Mouse (Mus musculus): ENCODE results near the gene Cabin1. TPM values are rescaled to one million over a fixed set of nuclear protein-coding genes. Genes with fewer than 3 reads are reported as not detected.

The Cabin1 gene
- polyA plus RNA-seq, 1 experiment, result 56.6 TPM

DNA sequence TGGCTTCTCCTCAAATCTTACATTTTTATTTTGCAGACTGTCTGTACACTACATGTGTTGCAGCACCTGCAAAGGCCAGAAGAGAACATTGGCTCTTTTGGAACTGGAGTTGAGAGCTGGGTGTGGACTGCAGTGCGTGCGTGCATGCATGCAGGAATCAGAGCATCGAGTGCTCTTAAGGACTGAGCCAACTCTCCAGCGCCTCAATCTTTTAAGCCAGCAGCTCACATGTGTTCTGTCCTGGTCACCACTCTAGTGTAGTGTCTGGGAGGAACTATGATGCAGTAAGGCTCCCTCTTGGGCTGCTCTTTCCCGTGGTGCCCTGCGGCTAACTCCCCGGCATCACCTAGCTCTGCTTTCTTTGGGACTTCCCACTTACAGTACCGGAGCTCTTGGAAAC lies 118.5 kb downstream of the Cabin1 start:
- TF ChIP-seq CTCF (IDR thresholded peaks at IDR 0.05; ENCODE audit: borderline replicate concordance, extremely low read depth, insufficient read depth, insufficient read length) (no peak), POLR2A (IDR thresholded peaks at IDR 0.05; ENCODE audit: borderline replicate concordance, extremely low read depth, insufficient read depth, insufficient read length, poor library complexity, severe bottlenecking) (no peak)
- DNase-seq (ENCODE audit: low read depth), result no peak

GRCm38 (mm10) chr10:75643741-75644343 lies 120.3 kb downstream of the Cabin1 start, which contains the start of gene Susd2:
Susd2 (minus strand) TSS chr10:75644008.
- no peak for TF ChIP-seq POLR2A (IDR thresholded peaks at IDR 0.05; ENCODE audit: borderline replicate concordance, extremely low read depth, insufficient read depth, insufficient read length, poor library complexity, severe bottlenecking)
- no peak for TF ChIP-seq CTCF (IDR thresholded peaks at IDR 0.05; ENCODE audit: borderline replicate concordance, extremely low read depth, insufficient read depth, insufficient read length)
- peak; percentile 67 for DNase-seq (ENCODE audit: low read depth)

DNA sequence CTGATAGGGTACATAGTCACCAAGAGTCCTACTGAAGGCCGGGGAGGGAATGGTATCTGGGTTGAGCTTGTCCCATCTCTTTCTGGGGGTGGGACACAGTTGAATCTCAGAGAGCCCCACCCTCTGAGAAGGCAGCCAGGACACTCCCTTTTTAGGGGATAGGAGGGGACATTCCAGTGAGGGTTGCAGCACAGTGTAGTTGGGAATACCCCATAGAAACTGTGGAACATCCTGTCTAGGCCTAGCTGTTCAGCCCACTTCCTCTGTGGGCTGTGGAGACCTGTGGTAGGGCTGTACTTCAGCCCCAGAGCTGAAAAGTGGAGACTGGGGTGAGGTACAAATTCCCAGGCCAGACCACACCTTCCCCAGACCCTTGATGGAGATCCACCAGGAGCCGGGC lies 121.2 kb downstream of the Cabin1 start:
- no peak for TF ChIP-seq CTCF (IDR thresholded peaks at IDR 0.05; ENCODE audit: borderline replicate concordance, extremely low read depth, insufficient read depth, insufficient read length)
- no peak for TF ChIP-seq POLR2A (IDR thresholded peaks at IDR 0.05; ENCODE audit: borderline replicate concordance, extremely low read depth, insufficient read depth, insufficient read length, poor library complexity, severe bottlenecking)
- no peak for DNase-seq (ENCODE audit: low read depth)

- DNase-seq (ENCODE audit: low read depth), result no peak
- TF ChIP-seq POLR2A (IDR thresholded peaks at IDR 0.05; ENCODE audit: borderline replicate concordance, extremely low read depth, insufficient read depth, insufficient read length, poor library complexity, severe bottlenecking), result no peak
- no peak for TF ChIP-seq CTCF (IDR thresholded peaks at IDR 0.05; ENCODE audit: borderline replicate concordance, extremely low read depth, insufficient read depth, insufficient read length)
These were observed 121.7 kb downstream of the Cabin1 start for GRCm38 (mm10) chr10:75642436-75642835.

DNA sequence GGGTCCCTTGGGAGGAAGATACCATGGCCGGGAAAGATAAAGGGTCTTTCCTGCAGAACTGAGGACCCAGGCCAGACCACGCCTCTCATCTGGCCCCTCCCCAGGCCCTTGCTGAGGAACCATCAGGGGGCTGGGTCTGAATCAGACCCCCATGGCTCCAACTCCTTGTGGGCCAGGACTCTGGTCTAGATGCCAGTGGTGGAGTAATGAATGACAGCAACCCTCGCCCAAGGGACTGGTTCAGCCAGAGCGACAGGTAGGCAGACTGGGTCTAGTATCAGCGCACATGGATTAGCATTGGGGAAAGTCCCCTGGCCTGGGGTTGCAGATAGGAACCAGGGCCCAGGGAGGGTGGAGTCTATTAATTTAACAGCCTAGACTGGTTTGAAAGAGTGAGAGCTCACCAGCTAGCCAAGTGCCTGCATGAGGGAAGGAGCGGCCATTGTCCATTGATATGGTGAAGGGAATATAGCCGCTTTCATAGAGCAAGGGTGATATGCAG lies 122.4 kb downstream of the Cabin1 start:
- DNase-seq (ENCODE audit: low read depth), result no peak
- TF ChIP-seq POLR2A (IDR thresholded peaks at IDR 0.05; ENCODE audit: borderline replicate concordance, extremely low read depth, insufficient read depth, insufficient read length, poor library complexity, severe bottlenecking) (no peak), CTCF (IDR thresholded peaks at IDR 0.05; ENCODE audit: borderline replicate concordance, extremely low read depth, insufficient read depth, insufficient read length) (no peak)

GRCm38 (mm10) chr10:75637711-75638110 lies 126.4 kb downstream of the Cabin1 start:
- TF ChIP-seq CTCF (IDR thresholded peaks at IDR 0.05; ENCODE audit: borderline replicate concordance, extremely low read depth, insufficient read depth, insufficient read length), result no peak
- TF ChIP-seq POLR2A (IDR thresholded peaks at IDR 0.05; ENCODE audit: borderline replicate concordance, extremely low read depth, insufficient read depth, insufficient read length, poor library complexity, severe bottlenecking), result no peak
- DNase-seq (ENCODE audit: low read depth), result no peak

- DNase-seq (ENCODE audit: low read depth), result no peak
- no peak for TF ChIP-seq POLR2A (IDR thresholded peaks at IDR 0.05; ENCODE audit: borderline replicate concordance, extremely low read depth, insufficient read depth, insufficient read length, poor library complexity, severe bottlenecking)
- no peak for TF ChIP-seq CTCF (IDR thresholded peaks at IDR 0.05; ENCODE audit: borderline replicate concordance, extremely low read depth, insufficient read depth, insufficient read length)
These were observed 127.9 kb downstream of the Cabin1 start for GRCm38 (mm10) chr10:75636084-75636786.

DNA sequence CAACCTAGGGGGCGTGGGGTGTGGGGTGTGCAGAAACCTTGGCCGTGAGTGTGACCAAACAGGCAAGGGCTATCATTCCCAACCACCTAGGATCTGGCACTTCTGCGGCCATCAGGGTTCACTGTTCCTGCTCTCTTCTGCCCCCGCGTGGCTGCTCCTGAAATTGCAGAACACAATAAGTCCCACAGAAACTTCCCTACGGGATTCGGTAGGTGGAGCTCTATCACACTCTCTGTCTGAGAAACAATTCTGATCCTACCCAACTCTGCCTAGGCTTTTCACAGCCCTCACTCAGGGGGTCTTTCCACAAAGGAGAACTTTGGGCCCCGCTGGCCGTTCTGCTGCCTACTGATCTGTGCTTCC lies 128.5 kb downstream of the Cabin1 start:
- no peak for TF ChIP-seq POLR2A (IDR thresholded peaks at IDR 0.05; ENCODE audit: borderline replicate concordance, extremely low read depth, insufficient read depth, insufficient read length, poor library complexity, severe bottlenecking)
- TF ChIP-seq CTCF (IDR thresholded peaks at IDR 0.05; ENCODE audit: borderline replicate concordance, extremely low read depth, insufficient read depth, insufficient read length), result peak; percentile 87
- peak; percentile 84 for DNase-seq (ENCODE audit: low read depth)

- DNase-seq (ENCODE audit: low read depth), result no peak
- TF ChIP-seq CTCF (IDR thresholded peaks at IDR 0.05; ENCODE audit: borderline replicate concordance, extremely low read depth, insufficient read depth, insufficient read length) (no peak), POLR2A (IDR thresholded peaks at IDR 0.05; ENCODE audit: borderline replicate concordance, extremely low read depth, insufficient read depth, insufficient read length, poor library complexity, severe bottlenecking) (no peak)
These were observed 129.0 kb downstream of the Cabin1 start for GRCm38 (mm10) chr10:75635019-75635692.

DNA sequence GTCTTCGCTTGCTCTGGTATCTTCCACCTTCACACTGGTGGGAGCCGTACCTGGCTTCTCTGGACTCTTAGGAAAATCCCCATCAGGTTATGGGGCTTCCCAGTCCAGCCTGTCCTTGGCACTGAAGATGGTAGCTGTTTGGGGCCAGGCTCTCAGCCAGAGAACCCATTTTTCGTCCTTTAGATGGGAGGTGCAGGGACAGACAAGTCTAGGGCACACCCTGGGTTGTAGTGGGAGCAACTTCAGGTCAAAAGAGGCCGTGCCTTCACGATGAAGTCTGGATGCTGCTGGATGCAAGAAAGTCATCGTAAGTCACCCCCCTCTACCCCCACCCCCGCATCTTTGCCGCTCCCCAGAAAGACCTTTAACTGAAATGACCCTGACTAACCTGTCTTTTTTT lies 129.5 kb downstream of the Cabin1 start:
- DNase-seq (ENCODE audit: low read depth), result no peak
- no peak for TF ChIP-seq POLR2A (IDR thresholded peaks at IDR 0.05; ENCODE audit: borderline replicate concordance, extremely low read depth, insufficient read depth, insufficient read length, poor library complexity, severe bottlenecking)
- TF ChIP-seq CTCF (IDR thresholded peaks at IDR 0.05; ENCODE audit: borderline replicate concordance, extremely low read depth, insufficient read depth, insufficient read length), result no peak

GRCm38 (mm10) chr10:75633576-75634139 lies 130.5 kb downstream of the Cabin1 start:
- TF ChIP-seq CTCF (IDR thresholded peaks at IDR 0.05; ENCODE audit: borderline replicate concordance, extremely low read depth, insufficient read depth, insufficient read length), result no peak
- no peak for TF ChIP-seq POLR2A (IDR thresholded peaks at IDR 0.05; ENCODE audit: borderline replicate concordance, extremely low read depth, insufficient read depth, insufficient read length, poor library complexity, severe bottlenecking)
- no peak for DNase-seq (ENCODE audit: low read depth)

All from brain, embryonic 14.5 days (tissue).